Mouse (Mus musculus): ENCODE data around the gene Taf8. TPM values are rescaled to one million over a fixed set of nuclear protein-coding genes. Genes with fewer than 3 reads are reported as not detected.

Gene Taf8
- polyA plus RNA-seq, 1 experiment from 2014 or later, result 20.0 TPM

GRCm38 (mm10) chr17:47523211-47523682 lies 21.2 kb upstream of the Taf8 start:
- H3K4me2 ChIP-seq (ENCODE audit: low read length), result no peak overlapping the region
- H3K36me3 ChIP-seq (ENCODE audit: control insufficient read depth, insufficient read depth, low read length), result no peaks in the 10 kb centered on the region
- no peak overlapping the region for H3K9ac ChIP-seq (ENCODE audit: low read depth, low read length)
- H3K27me3 ChIP-seq (replicated peaks; ENCODE audit: control insufficient read depth, insufficient read depth, low read length), result no peaks in the 10 kb centered on the region
- no peaks in the 10 kb centered on the region for H3K9me3 ChIP-seq (ENCODE audit: control insufficient read depth, low read length)
- no peak overlapping the region for H3K4me3 ChIP-seq (ENCODE audit: low read length)
- peaks cover 12% of the 10 kb centered on the region for H3K4me1 ChIP-seq (ENCODE audit: control insufficient read depth, insufficient read depth, low read depth, low read length)
- H3K27ac ChIP-seq (ENCODE audit: low read depth, low read length), result no peak overlapping the region; the same call in 1 of the 2 replicates
- WGBS, result 66% methylated on average over 18 of the region's 18 CpGs
- ATAC-seq, result no peak

GRCm38 (mm10) chr17:47522536-47522935 lies 20.4 kb upstream of the Taf8 start:
- Histone ChIP-seq H3K9ac (ENCODE audit: low read depth, low read length) (peak overlapping the region; percentile 29; the same call in 1 of the 2 replicates), H3K4me3 (ENCODE audit: low read length) (no peak overlapping the region), H3K4me1 (ENCODE audit: control insufficient read depth, insufficient read depth, low read depth, low read length) (peaks cover 12% of the 10 kb centered on the region), H3K27ac (ENCODE audit: low read depth, low read length) (peak overlapping the region; percentile 62), H3K36me3 (ENCODE audit: control insufficient read depth, insufficient read depth, low read length) (no peaks in the 10 kb centered on the region), H3K4me2 (ENCODE audit: low read length) (no peak overlapping the region), H3K27me3 (replicated peaks; ENCODE audit: control insufficient read depth, insufficient read depth, low read length) (no peaks in the 10 kb centered on the region), H3K9me3 (ENCODE audit: control insufficient read depth, low read length) (no peaks in the 10 kb centered on the region)
- 83% methylated on average over 4 of the region's 4 CpGs for WGBS
- no peak for ATAC-seq

- Histone ChIP-seq H3K4me3 (ENCODE audit: low read length) (peak overlapping the region; percentile 18), H3K27me3 (replicated peaks; ENCODE audit: control insufficient read depth, insufficient read depth, low read length) (no peaks in the 10 kb centered on the region), H3K27ac (ENCODE audit: low read depth, low read length) (peak overlapping the region; percentile 62), H3K9ac (ENCODE audit: low read depth, low read length) (peak overlapping the region; percentile 56), H3K4me1 (ENCODE audit: control insufficient read depth, insufficient read depth, low read depth, low read length) (peaks cover 12% of the 10 kb centered on the region), H3K4me2 (ENCODE audit: low read length) (peak overlapping the region; percentile 48), H3K9me3 (ENCODE audit: control insufficient read depth, low read length) (no peaks in the 10 kb centered on the region), H3K36me3 (ENCODE audit: control insufficient read depth, insufficient read depth, low read length) (no peaks in the 10 kb centered on the region)
- ATAC-seq, result peak; percentile 83
- 5% methylated on average over 14 of the region's 17 CpGs for WGBS
Observed at GRCm38 (mm10) chr17:47521551-47522258, 19.6 kb upstream of the Taf8 start.

- peaks cover 12% of the 10 kb centered on the region for H3K4me1 ChIP-seq (ENCODE audit: control insufficient read depth, insufficient read depth, low read depth, low read length)
- H3K4me3 ChIP-seq (ENCODE audit: low read length), result no peak overlapping the region
- H3K36me3 ChIP-seq (ENCODE audit: control insufficient read depth, insufficient read depth, low read length), result no peaks in the 10 kb centered on the region
- H3K9ac ChIP-seq (ENCODE audit: low read depth, low read length), result no peak overlapping the region
- H3K27ac ChIP-seq (ENCODE audit: low read depth, low read length), result no peak overlapping the region; the same call in 1 of the 2 replicates
- WGBS, result 34% methylated on average over 8 of the region's 8 CpGs
- H3K9me3 ChIP-seq (ENCODE audit: control insufficient read depth, low read length), result no peaks in the 10 kb centered on the region
- no peak for ATAC-seq
- H3K27me3 ChIP-seq (replicated peaks; ENCODE audit: control insufficient read depth, insufficient read depth, low read length), result no peaks in the 10 kb centered on the region
- no peak overlapping the region for H3K4me2 ChIP-seq (ENCODE audit: low read length)
Observed at GRCm38 (mm10) chr17:47518205-47518604, 16.1 kb upstream of the Taf8 start.

GRCm38 (mm10) chr17:47516232-47516631 lies 14.1 kb upstream of the Taf8 start:
- Histone ChIP-seq H3K4me1 (ENCODE audit: control insufficient read depth, insufficient read depth, low read depth, low read length) (peaks cover 3% of the 10 kb centered on the region; the same call in 1 of the 2 replicates), H3K36me3 (ENCODE audit: control insufficient read depth, insufficient read depth, low read length) (no peaks in the 10 kb centered on the region), H3K27me3 (replicated peaks; ENCODE audit: control insufficient read depth, insufficient read depth, low read length) (no peaks in the 10 kb centered on the region), H3K4me2 (ENCODE audit: low read length) (no peak overlapping the region), H3K27ac (ENCODE audit: low read depth, low read length) (no peak overlapping the region), H3K9ac (ENCODE audit: low read depth, low read length) (no peak overlapping the region), H3K9me3 (ENCODE audit: control insufficient read depth, low read length) (no peaks in the 10 kb centered on the region), H3K4me3 (ENCODE audit: low read length) (no peak overlapping the region)
- WGBS, result 97% methylated on average over 3 of the region's 3 CpGs
- ATAC-seq, result no peak

- ATAC-seq, result no peak
- no peak overlapping the region for H3K27ac ChIP-seq (ENCODE audit: low read depth, low read length)
- H3K4me3 ChIP-seq (ENCODE audit: low read length), result no peak overlapping the region
- no peak overlapping the region for H3K4me2 ChIP-seq (ENCODE audit: low read length)
- 80% methylated on average over 7 of the region's 7 CpGs for WGBS
- H3K36me3 ChIP-seq (ENCODE audit: control insufficient read depth, insufficient read depth, low read length), result no peaks in the 10 kb centered on the region
- H3K27me3 ChIP-seq (replicated peaks; ENCODE audit: control insufficient read depth, insufficient read depth, low read length), result no peaks in the 10 kb centered on the region
- peaks cover 3% of the 10 kb centered on the region; the same call in 1 of the 2 replicates for H3K4me1 ChIP-seq (ENCODE audit: control insufficient read depth, insufficient read depth, low read depth, low read length)
- H3K9ac ChIP-seq (ENCODE audit: low read depth, low read length), result no peak overlapping the region
- no peaks in the 10 kb centered on the region for H3K9me3 ChIP-seq (ENCODE audit: control insufficient read depth, low read length)
Observed at GRCm38 (mm10) chr17:47515180-47515844, 13.2 kb upstream of the Taf8 start.

GRCm38 (mm10) chr17:47512956-47513775 lies 11.1 kb upstream of the Taf8 start:
- no peak overlapping the region; the same call in 1 of the 2 replicates for H3K9ac ChIP-seq (ENCODE audit: low read depth, low read length)
- no peak overlapping the region for H3K4me2 ChIP-seq (ENCODE audit: low read length)
- H3K4me3 ChIP-seq (ENCODE audit: low read length), result no peak overlapping the region
- H3K9me3 ChIP-seq (ENCODE audit: control insufficient read depth, low read length), result no peaks in the 10 kb centered on the region
- no peak for ATAC-seq
- 76% methylated on average over 10 of the region's 10 CpGs for WGBS
- no peak overlapping the region for H3K27ac ChIP-seq (ENCODE audit: low read depth, low read length)
- no peaks in the 10 kb centered on the region for H3K36me3 ChIP-seq (ENCODE audit: control insufficient read depth, insufficient read depth, low read length)
- peaks cover 3% of the 10 kb centered on the region; the same call in 1 of the 2 replicates for H3K4me1 ChIP-seq (ENCODE audit: control insufficient read depth, insufficient read depth, low read depth, low read length)
- H3K27me3 ChIP-seq (replicated peaks; ENCODE audit: control insufficient read depth, insufficient read depth, low read length), result no peaks in the 10 kb centered on the region

- Histone ChIP-seq H3K9ac (ENCODE audit: low read depth, low read length) (peak overlapping the region; percentile 20), H3K27me3 (replicated peaks; ENCODE audit: control insufficient read depth, insufficient read depth, low read length) (no peaks in the 10 kb centered on the region), H3K36me3 (ENCODE audit: control insufficient read depth, insufficient read depth, low read length) (no peaks in the 10 kb centered on the region), H3K4me2 (ENCODE audit: low read length) (peak overlapping the region; percentile 45), H3K27ac (ENCODE audit: low read depth, low read length) (peak overlapping the region; percentile 51; the same call in 1 of the 2 replicates), H3K4me3 (ENCODE audit: low read length) (no peak overlapping the region), H3K4me1 (ENCODE audit: control insufficient read depth, insufficient read depth, low read depth, low read length) (peaks cover 3% of the 10 kb centered on the region; the same call in 1 of the 2 replicates), H3K9me3 (ENCODE audit: control insufficient read depth, low read length) (no peaks in the 10 kb centered on the region)
- peak; percentile 89 for ATAC-seq
- 18% methylated on average over 24 of the region's 25 CpGs for WGBS
Observed at GRCm38 (mm10) chr17:47511111-47512020, 9.3 kb upstream of the Taf8 start.
